Mouse (Mus musculus) lung, postnatal 0 days (tissue): ENCODE measurements around the gene Gramd1a. TPM values are rescaled to one million over a fixed set of nuclear protein-coding genes. Genes with fewer than 3 reads are reported as not detected.

ENCODE experiments used
- ATAC-seq: fragments of 200-750 bp; cut with Nextera tagmentation; 2 replicates; pipeline ENCODE4 v1.8.0; 2017; ENCODE audit warnings: moderate library complexity
- DNase-seq: peaks from one replicate; pipeline ENCODE4 v3.0.0-alpha.2; 2016; ENCODE audit warnings: low spot score
- H3K27ac ChIP-seq: fragments of 300-500 bp; sonication (generic); 2 replicates; pipeline ENCODE4 v1.5.1; 2014; ENCODE audit warnings: antibody characterized with exemption, mild to moderate bottlenecking, low read length, mixed read lengths
- H3K27me3 ChIP-seq: fragments of 300-500 bp; sonication (generic); replicated peaks from 2 replicates; pipeline ENCODE4 v1.6.1; 2014; ENCODE audit warnings: low read length, mixed read lengths; ENCODE audit not compliant: insufficient read depth
- H3K36me3 ChIP-seq: fragments of 300-500 bp; sonication (generic); 2 replicates; pipeline ENCODE4 v1.6.1; 2014; ENCODE audit warnings: low read length, mixed read lengths; ENCODE audit not compliant: insufficient read depth
- H3K4me1 ChIP-seq: fragments of 300-500 bp; sonication (generic); 2 replicates; pipeline ENCODE4 v1.6.1; 2014; ENCODE audit warnings: antibody characterized with exemption, low read depth, low read length, mixed read lengths; ENCODE audit not compliant: insufficient read depth
- H3K4me2 ChIP-seq: fragments of 300-500 bp; sonication (generic); replicated peaks from 2 replicates; pipeline ENCODE4 v1.6.1; 2014; ENCODE audit warnings: low read depth, mild to moderate bottlenecking, low read length, moderate library complexity, mixed read lengths
- H3K4me3 ChIP-seq: fragments of 300-500 bp; sonication (generic); 2 replicates; pipeline ENCODE4 v1.5.1; 2014; ENCODE audit warnings: low read depth, low read length
- H3K9ac ChIP-seq: fragments of 300-500 bp; sonication (generic); replicated peaks from 2 replicates; pipeline ENCODE4 v1.6.1; 2014; ENCODE audit warnings: low read depth, mild to moderate bottlenecking
- H3K9me3 ChIP-seq: fragments of 300-500 bp; sonication (generic); 2 replicates; pipeline ENCODE4 v1.6.1; 2016; ENCODE audit warnings: low read length, mixed read lengths
- CTCF ChIP-seq: IDR thresholded peaks from 2 replicates; pipeline ENCODE4 v1.5.1; 2016; ENCODE audit warnings: antibody characterized with exemption, mild to moderate bottlenecking
- EP300 ChIP-seq: IDR thresholded peaks from 2 replicates; pipeline ENCODE4 v1.6.1; 2016; ENCODE audit warnings: antibody characterized with exemption, mild to moderate bottlenecking, control low read depth
- WGBS: fragments of 180-500 bp; shearing (Covaris S2); extraction: QIAGEN DNeasy Blood & Tissue Kit; methylation state at CpG from one replicate; pipeline ENCODE4 v1.1.7; 2014; 5-methylcytosine and 5-hydroxymethylcytosine counted together
- polyA plus RNA-seq: library from polyadenylated mRNA; unstranded; fragments of >200 nt; fragmentation: Nextera tagmentation; extraction: Ambion mirVana; gene quantifications from 2 replicates; pipeline ENCODE4 v1.2.1, GENCODE M21; 2015

Gramd1a gene
- polyA plus RNA-seq, 1 experiment from 2014 or later = 31.7 TPM

- DNase-seq = no peak
- WGBS = 63% methylated on average over 3 of the region's 3 CpGs
- no peaks in the 10 kb centered on the region for H3K36me3 ChIP-seq
- H3K4me1 ChIP-seq = peaks cover 20% of the 10 kb centered on the region
- TF ChIP-seq CTCF (no peak), EP300 (no peak)
- no peak for ATAC-seq
- H3K9me3 ChIP-seq = no peaks in the 10 kb centered on the region
- H3K4me3 ChIP-seq = no peak overlapping the region
- peak overlapping the region; percentile 45 for H3K27ac ChIP-seq
- H3K4me2 ChIP-seq = peak overlapping the region; percentile 79
- no peaks in the 10 kb centered on the region for H3K27me3 ChIP-seq
- no peak overlapping the region for H3K9ac ChIP-seq
Measured at GRCm38 (mm10) chr7:31148086-31148485, 7.6 kb downstream of the Gramd1a start.

- no peak overlapping the region for H3K9ac ChIP-seq
- no peak overlapping the region for H3K4me2 ChIP-seq
- 9% methylated on average over 12 of the region's 12 CpGs for WGBS
- TF ChIP-seq EP300 (no peak; the same call in 1 of the 2 replicates), CTCF (no peak)
- H3K4me3 ChIP-seq = no peak overlapping the region
- DNase-seq = peak; percentile 37
- no peaks in the 10 kb centered on the region for H3K9me3 ChIP-seq
- ATAC-seq = peak; percentile 24; the same call in 1 of the 2 replicates
- H3K27me3 ChIP-seq = no peaks in the 10 kb centered on the region
- peaks cover 14% of the 10 kb centered on the region; the same call in 1 of the 2 replicates for H3K4me1 ChIP-seq
- H3K27ac ChIP-seq = no peak overlapping the region
- peaks cover 13% of the 10 kb centered on the region; the same call in 1 of the 2 replicates for H3K36me3 ChIP-seq
Measured at GRCm38 (mm10) chr7:31145596-31146160, 10.0 kb downstream of the Gramd1a start.

DNA sequence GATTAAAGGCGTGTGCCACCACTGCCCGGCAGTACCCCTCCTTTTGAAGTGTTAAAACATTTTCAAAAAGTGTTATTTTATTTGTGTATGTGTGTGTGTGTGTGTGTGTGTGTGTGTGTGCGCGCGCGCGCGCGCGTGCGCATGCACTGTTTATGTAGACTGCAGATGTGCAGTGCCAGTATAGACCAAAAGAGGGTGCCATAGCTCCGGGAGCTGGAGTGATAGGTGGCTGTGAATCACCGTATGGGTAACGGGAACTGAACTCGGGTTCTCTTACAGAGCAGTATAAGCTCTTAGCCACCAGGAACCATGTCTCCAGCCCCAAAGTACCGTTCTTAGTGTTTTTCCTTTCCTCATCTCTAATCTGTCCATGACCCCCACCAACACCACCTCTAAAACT, 10.8 kb downstream of the Gramd1a start:
- Histone ChIP-seq H3K27me3 (no peaks in the 10 kb centered on the region), H3K36me3 (peaks cover 20% of the 10 kb centered on the region; the same call in 1 of the 2 replicates), H3K4me2 (no peak overlapping the region), H3K4me1 (peaks cover 14% of the 10 kb centered on the region; the same call in 1 of the 2 replicates), H3K9ac (no peak overlapping the region), H3K4me3 (no peak overlapping the region), H3K9me3 (no peaks in the 10 kb centered on the region), H3K27ac (no peak overlapping the region)
- no peak for DNase-seq
- TF ChIP-seq EP300 (no peak), CTCF (peak; percentile 44)
- 95% methylated on average over 16 of the region's 16 CpGs for WGBS
- ATAC-seq = no peak

DNA sequence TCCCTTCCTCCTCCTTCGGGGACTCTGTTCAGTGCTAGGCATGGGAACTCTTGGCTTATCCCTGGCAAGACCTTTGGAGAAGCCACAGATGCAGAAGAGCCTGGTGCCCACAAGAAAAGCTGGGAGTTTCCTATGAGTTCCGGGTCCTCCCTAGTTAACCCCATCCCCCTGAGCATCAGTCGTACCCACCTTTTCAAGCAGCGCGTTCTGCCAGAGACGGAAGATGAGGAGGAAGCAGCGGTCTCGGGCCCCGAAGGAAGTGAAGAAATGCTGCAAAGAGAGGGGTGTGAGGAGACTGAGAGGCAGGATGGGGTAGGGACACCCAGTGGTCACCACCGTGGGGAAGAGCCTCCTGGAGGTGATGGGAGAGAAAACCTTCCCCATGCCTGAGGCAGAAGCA, 14.8 kb downstream of the Gramd1a start:
- H3K9ac ChIP-seq = no peak overlapping the region
- no peaks in the 10 kb centered on the region for H3K4me1 ChIP-seq
- H3K4me3 ChIP-seq = no peak overlapping the region
- ATAC-seq = no peak
- no peaks in the 10 kb centered on the region for H3K9me3 ChIP-seq
- H3K27me3 ChIP-seq = no peaks in the 10 kb centered on the region
- peaks cover 52% of the 10 kb centered on the region for H3K36me3 ChIP-seq
- H3K27ac ChIP-seq = no peak overlapping the region
- WGBS = 87% methylated on average over 10 of the region's 10 CpGs
- DNase-seq = no peak
- H3K4me2 ChIP-seq = no peak overlapping the region
- TF ChIP-seq CTCF (no peak), EP300 (no peak)

DNA sequence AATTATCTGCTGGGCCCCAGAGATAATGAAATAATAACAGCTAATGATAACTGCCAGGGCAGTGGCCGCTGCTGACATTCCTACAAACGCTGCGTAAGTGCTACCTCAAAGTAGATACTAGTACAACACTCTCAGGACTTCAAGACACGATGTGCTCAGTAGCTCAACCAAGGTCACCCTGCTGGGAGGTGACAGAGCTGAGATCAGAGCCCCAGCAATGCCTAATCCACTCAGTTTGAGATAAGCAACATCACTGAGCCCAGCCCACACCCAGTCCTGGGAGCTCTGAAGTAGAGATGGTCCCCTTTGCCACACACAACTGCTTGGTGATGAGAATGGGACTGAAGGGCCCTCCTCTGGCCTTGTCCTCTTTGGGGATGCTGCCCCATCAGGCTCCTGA, 15.4 kb downstream of the Gramd1a start:
- 80% methylated on average over 4 of the region's 4 CpGs for WGBS
- no peak overlapping the region for H3K27ac ChIP-seq

GRCm38 (mm10) chr7:31139765-31140164, 15.9 kb downstream of the Gramd1a start:
- ATAC-seq = peak; percentile 66
- H3K36me3 ChIP-seq = peaks cover 62% of the 10 kb centered on the region
- no peak overlapping the region for H3K9ac ChIP-seq
- no peak overlapping the region for H3K27ac ChIP-seq
- no peaks in the 10 kb centered on the region for H3K27me3 ChIP-seq
- H3K4me1 ChIP-seq = no peaks in the 10 kb centered on the region
- no peak overlapping the region for H3K4me2 ChIP-seq
- no peak overlapping the region for H3K4me3 ChIP-seq
- DNase-seq = peak; percentile 63
- WGBS = 57% methylated on average over 5 of the region's 5 CpGs
- TF ChIP-seq EP300 = no peak
- TF ChIP-seq CTCF = peak; percentile 91
- no peaks in the 10 kb centered on the region for H3K9me3 ChIP-seq

More for the DNA sequence above, 15.4 kb downstream of the Gramd1a start:
- Histone ChIP-seq H3K36me3 (peaks cover 57% of the 10 kb centered on the region), H3K9me3 (no peaks in the 10 kb centered on the region), H3K27me3 (no peaks in the 10 kb centered on the region), H3K4me3 (no peak overlapping the region), H3K4me2 (no peak overlapping the region), H3K4me1 (no peaks in the 10 kb centered on the region), H3K9ac (no peak overlapping the region)
- DNase-seq (no peak), ATAC-seq (no peak)
- no peak for TF ChIP-seq CTCF
- TF ChIP-seq EP300 = no peak

- H3K27ac ChIP-seq = no peak overlapping the region
- ATAC-seq (no peak), DNase-seq (no peak)
- H3K9ac ChIP-seq = no peak overlapping the region
- H3K27me3 ChIP-seq = no peaks in the 10 kb centered on the region
- H3K4me3 ChIP-seq = no peak overlapping the region
- no peak overlapping the region for H3K4me2 ChIP-seq
- no peaks in the 10 kb centered on the region for H3K9me3 ChIP-seq
- WGBS = 92% methylated on average over 10 of the region's 10 CpGs
- H3K36me3 ChIP-seq = peaks cover 72% of the 10 kb centered on the region
- no peaks in the 10 kb centered on the region for H3K4me1 ChIP-seq
- no peak for TF ChIP-seq EP300
- no peak for TF ChIP-seq CTCF
Measured at GRCm38 (mm10) chr7:31135717-31136116, 20.0 kb downstream of the Gramd1a start.
